Mouse (Mus musculus): Measurements from ENCODE around the gene Enpp3.

- TF ChIP-seq POLR2A (IDR thresholded peaks at IDR 0.05; ENCODE audit: low read depth, low read length) (no peak), CTCF (IDR thresholded peaks at IDR 0.05; ENCODE audit: extremely low read depth, insufficient read length, insufficient replicate concordance, low read depth, low read length) (no peak)
These were observed 115.1 kb downstream of the Enpp3 start for GRCm38 (mm10) chr10:24727478-24727877.

Measured in small intestine, adult 2 months (tissue).